Mouse (Mus musculus) heart, adult 2 months (tissue): ENCODE measurements around the gene Stard13.

Source experiments
- CTCF ChIP-seq: fragments of 200-600 bp; IDR thresholded peaks from 2 replicates; pipeline ENCODE4 v1.8.1; 2022; ENCODE audit warnings: antibody characterized with exemption, mild to moderate bottlenecking, moderate library complexity
- EP300 ChIP-seq: fragments of 200-500 bp; IDR thresholded peaks from 2 replicates; pipeline ENCODE4 v1.6.1; 2011; ENCODE audit warnings: low read depth, low read length, control low read depth; ENCODE audit not compliant: insufficient read depth
- POLR2A ChIP-seq: fragments of 200-500 bp; IDR thresholded peaks from 2 replicates; pipeline ENCODE4 v1.6.1; 2011; ENCODE audit warnings: mild to moderate bottlenecking, low read depth, low read length, control low read depth; ENCODE audit not compliant: insufficient read depth

GRCm38 (mm10) chr5:151034715-151035512, 198.7 kb downstream of the Stard13 start:
- TF ChIP-seq CTCF (no peak), EP300 (no peak), POLR2A (no peak)
